Mouse (Mus musculus) CH12.LX (cell line): ENCODE results near the gene Prrt2.

Experiments
- CTCF ChIP-seq, 2 experiments: IDR thresholded peaks in 1 of 2; conservative IDR thresholded peaks in 1 of 2; 2 replicates each; pipeline ENCODE4 v1.5.1; 2011 to 2012; ENCODE audit warnings: low read depth in 2 of 2, low read length in 2 of 2, improper control_type of control experiment in 1 of 2, inconsistent platforms in 1 of 2, mild to moderate bottlenecking in 1 of 2, moderate library complexity in 1 of 2
- E2F4 ChIP-seq: IDR thresholded peaks from 2 replicates; pipeline ENCODE4 v1.6.1; 2011; ENCODE audit warnings: low read depth, low read length, improper control_type of control experiment; ENCODE audit not compliant: insufficient replicate concordance
- EP300 ChIP-seq: IDR thresholded peaks from 2 replicates; pipeline ENCODE4 v1.6.1; 2011; ENCODE audit warnings: low read length, improper control_type of control experiment
- GABPA ChIP-seq: IDR thresholded peaks from 2 replicates; pipeline ENCODE4 v1.6.1; 2012; ENCODE audit warnings: low read depth, low read length, improper control_type of control experiment, inconsistent platforms; ENCODE audit not compliant: insufficient replicate concordance
- HCFC1 ChIP-seq: IDR thresholded peaks from 2 replicates; pipeline ENCODE4 v1.6.1; 2012; ENCODE audit warnings: low read depth, mild to moderate bottlenecking, inconsistent platforms, low read length, improper control_type of control experiment
- MAX ChIP-seq: IDR thresholded peaks from 2 replicates; pipeline ENCODE4 v1.6.1; 2011; ENCODE audit warnings: low read length, improper control_type of control experiment
- MAZ ChIP-seq: IDR thresholded peaks from 2 replicates; pipeline ENCODE4 v1.6.1; 2012; ENCODE audit warnings: low read depth, mild to moderate bottlenecking, inconsistent platforms, low read length, improper control_type of control experiment, moderate library complexity
- NELFE ChIP-seq: IDR thresholded peaks from 2 replicates; pipeline ENCODE4 v1.6.1; 2011; ENCODE audit warnings: low read depth, low read length, improper control_type of control experiment
- POLR2A ChIP-seq: IDR thresholded peaks from 2 replicates; pipeline ENCODE4 v1.6.1; 2011; ENCODE audit warnings: low read depth, mild to moderate bottlenecking, improper control_type of control experiment, low read length
- TBP ChIP-seq: conservative IDR thresholded peaks from 2 replicates; pipeline ENCODE4 v1.6.1; 2011; ENCODE audit warnings: low read depth, low read length, improper control_type of control experiment
- TCF12 ChIP-seq: IDR thresholded peaks from 2 replicates; pipeline ENCODE4 v1.6.1; 2014; ENCODE audit warnings: low read depth, mild to moderate bottlenecking, inconsistent platforms, low read length, improper control_type of control experiment
- USF1 ChIP-seq: IDR thresholded peaks from 2 replicates; pipeline ENCODE4 v1.6.1; 2014; ENCODE audit warnings: low read depth, mild to moderate bottlenecking, inconsistent platforms, low read length, improper control_type of control experiment
- ZNF384 ChIP-seq: IDR thresholded peaks from 2 replicates; pipeline ENCODE4 v1.6.1; 2012; ENCODE audit warnings: low read depth, low read length, improper control_type of control experiment, inconsistent platforms

DNA sequence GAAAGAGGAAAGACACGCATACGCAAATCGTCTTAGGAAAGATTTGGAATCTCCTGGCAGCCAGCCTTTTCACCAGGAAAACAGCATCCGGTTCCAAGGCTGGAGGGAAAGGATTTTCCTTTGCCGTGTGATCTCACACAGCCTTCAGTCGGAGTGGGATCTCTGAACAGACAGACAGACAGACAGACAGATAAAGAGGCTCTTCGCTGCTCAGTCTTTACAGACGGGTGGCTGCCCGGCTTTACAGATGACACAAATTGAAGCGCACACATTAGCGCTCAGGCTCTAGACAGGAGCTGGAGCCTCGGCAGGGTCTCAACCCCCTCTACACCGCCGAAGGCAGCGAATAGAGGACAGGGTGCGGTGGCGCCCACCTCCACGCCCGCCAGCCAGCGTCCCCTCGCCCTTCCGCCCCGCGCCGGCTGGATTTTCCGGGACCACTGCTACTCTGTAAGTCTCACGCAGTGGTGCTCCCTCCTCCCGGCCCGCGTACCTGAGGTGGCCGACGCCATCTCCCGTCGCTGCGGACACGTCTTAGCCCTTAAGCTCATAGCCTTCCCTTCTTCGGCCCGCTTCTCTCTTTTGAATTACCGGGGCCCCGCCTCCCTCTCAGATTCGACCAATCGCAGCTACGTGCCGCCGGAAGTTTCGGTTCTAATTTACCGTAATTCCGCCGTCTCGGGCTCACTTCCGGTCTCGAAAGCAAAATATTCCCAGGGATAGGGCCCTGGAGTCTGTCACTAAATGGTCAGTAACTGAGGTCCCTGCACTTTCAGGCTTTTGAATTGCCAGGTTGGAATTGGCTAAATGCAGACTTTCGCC, 21.1 kb upstream of the Prrt2 start, which contains the start of gene Kif22:
- 0 out of 2 replicates have a peak, but pooled peaks have one; percentile 44 for TF ChIP-seq MAX
- TF ChIP-seq E2F4: peak; percentile 96
- TF ChIP-seq GABPA: no peak
- TF ChIP-seq CTCF (conservative IDR thresholded peaks at IDR 0.05 in 1 of 2, IDR thresholded peaks at IDR 0.05 in 1 of 2; ENCODE audit: low read depth in 2 of 2, low read length in 2 of 2): no peak
- TF ChIP-seq EP300: no peak
- peak; percentile 89 for TF ChIP-seq POLR2A
- peak; percentile 85 for TF ChIP-seq TBP
- TF ChIP-seq USF1: no peak
- no peak for TF ChIP-seq ZNF384
- TF ChIP-seq NELFE: peak; percentile 88
- peak; percentile 71; the same call in 1 of the 2 replicates for TF ChIP-seq TCF12
- TF ChIP-seq HCFC1: peak; percentile 83
- TF ChIP-seq MAZ: peak; percentile 57; the same call in 1 of the 2 replicates
